Mouse (Mus musculus) fat pad, adult 2 months (tissue): ENCODE data around the gene Zfp174.

Experiments
- DNase-seq: peaks from one replicate; pipeline ENCODE4 v3.0.0-alpha.2; 2011; ENCODE audit warnings: low read depth, low spot score; ENCODE audit errors: extremely low read depth

The Zfp174 gene

DNA sequence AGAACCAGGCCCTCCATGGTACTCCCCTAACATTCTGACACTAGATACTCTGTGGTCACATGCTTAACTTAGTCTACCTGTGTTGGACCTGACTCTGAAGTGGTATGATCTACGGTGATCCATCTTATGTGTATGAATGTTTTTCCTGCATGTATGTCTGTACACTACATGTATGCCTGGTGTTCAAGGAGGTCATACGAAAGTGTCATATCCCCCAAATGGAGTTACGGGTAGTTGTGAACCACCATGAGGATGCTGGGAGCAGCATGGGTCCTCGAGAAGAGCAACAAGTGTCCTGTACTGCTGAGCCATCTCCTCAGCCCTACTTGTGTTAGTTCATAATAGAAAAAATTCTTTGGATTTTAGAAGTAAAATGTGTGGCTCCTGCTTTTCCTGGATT lies 29.3 kb downstream of the Zfp174 start:
- DNase-seq = no peak

- no peak for DNase-seq
Measured at GRCm38 (mm10) chr16:3884201-3885064, 37.4 kb downstream of the Zfp174 start, which contains the start of the genes Zfp597 and Gm20695. Gene Zfp597, minus strand, starts transcription at chr16:3884561. Gene Gm20695, plus strand, starts transcription at chr16:3884648.

DNA sequence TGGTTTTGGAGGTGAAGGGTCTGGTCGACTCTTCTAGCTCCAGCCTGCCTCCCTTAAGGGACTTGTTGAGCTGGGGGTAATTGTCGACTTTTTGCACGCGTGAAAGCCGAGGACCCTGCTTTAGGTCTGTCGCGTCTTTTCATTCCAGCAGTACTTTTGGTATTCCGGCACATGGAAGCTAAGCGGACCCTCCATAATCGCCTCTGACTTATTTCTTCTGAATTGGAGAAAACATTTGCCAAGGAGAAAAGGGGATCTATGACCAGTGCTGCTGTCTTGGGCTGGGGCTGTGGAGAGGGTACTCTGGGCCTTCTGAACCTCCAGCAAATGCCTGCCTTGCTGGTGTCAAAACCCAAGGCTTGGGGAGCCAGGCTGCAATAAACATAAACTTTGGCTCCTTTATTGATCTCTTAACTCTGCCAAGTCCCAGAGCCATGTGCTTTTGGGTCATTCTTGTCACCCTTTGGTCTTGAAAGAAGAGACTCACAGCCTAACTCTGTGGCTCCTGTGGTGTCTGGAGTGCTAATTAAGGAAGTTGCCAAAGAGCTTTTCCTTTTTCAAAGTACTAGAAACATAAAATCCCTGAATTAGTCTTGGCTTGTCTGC lies 38.1 kb downstream of the Zfp174 start:
- no peak for DNase-seq

DNA sequence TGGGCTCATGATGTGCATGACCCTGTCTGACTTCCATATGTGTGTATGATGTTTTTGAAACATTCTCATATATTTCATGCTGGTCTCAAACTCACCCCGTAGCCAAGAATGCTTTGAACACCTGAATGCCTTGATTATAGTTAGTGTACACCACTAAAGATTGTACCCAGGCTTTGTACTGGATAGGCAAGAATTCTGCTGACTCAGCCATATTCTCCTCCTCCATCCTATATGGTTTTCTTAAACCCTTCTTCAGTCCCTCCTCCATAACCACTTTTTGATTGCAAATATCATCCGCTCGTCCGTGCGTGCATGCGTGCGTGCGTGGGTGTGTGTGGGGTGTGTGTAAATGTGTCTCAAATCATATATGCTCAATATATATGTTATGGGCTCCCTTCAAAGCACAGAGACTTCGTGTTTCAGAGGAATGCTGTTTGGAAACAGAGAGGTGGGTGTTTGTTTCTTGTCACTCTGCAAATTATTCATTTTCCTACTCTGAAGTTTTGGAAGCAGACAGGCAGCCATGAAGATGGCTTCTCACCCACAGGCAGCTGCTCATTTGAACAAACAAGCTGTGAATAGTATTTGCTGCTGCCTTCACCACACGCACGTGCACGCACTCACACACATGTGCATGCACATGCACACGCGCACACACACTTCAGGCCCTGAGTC lies 44.7 kb downstream of the Zfp174 start:
- DNase-seq = no peak

GRCm38 (mm10) chr16:3893739-3894138 lies 46.7 kb downstream of the Zfp174 start:
- no peak for DNase-seq

GRCm38 (mm10) chr16:3895173-3895792 lies 48.2 kb downstream of the Zfp174 start:
- DNase-seq = no peak

GRCm38 (mm10) chr16:3896046-3896445 lies 49.0 kb downstream of the Zfp174 start:
- DNase-seq = no peak

DNA sequence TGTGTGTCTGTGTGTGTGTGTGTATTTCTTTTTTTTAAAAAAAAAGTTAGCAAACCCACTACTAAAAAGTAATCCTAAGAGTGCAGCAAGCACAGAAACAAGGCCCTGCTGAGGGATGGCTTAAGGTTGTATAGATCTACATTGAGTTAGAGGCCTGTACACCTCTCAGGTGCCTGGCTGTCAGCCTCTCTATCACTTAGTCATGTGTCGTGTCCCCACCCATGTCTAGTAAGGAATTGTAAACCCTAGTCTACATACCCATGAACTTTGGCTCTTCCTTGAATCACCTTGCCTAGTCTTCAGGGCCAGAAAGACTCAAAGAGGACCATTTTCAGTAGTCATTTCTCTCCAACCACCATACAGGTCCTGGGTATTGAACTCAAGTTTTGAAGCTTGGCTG lies 49.5 kb downstream of the Zfp174 start:
- no peak for DNase-seq

DNA sequence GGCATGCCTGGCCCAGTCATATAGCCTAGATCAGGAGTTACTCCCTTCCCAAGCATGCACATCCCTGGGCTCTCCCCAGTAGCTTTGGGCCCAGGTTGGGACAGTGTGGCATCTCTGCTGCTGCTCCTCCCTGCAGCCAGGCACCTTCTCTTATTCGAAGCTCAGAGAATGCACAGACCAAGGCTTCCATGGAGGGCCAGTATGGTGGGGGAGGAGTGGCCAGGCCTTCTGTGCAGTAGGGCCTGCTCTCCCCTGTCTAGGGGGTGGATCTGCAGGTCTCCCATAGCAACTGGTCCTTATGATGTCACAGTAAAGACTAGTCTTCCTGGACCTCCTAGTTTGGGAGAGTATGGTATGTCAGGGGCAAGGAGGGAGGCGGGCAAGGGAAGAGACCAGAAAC lies 60.4 kb downstream of the Zfp174 start:
- no peak for DNase-seq
